Mouse (Mus musculus) liver, adult (tissue): ENCODE measurements around the gene Kng1.
A peak's percentile ranks its signal among the peaks of the same experiment; 100 is the strongest.

Experiments
- GATA4 ChIP-seq: IDR thresholded peaks from 2 replicates; pipeline ENCODE4 v1.6.1; 2014; ENCODE audit warnings: mild to moderate bottlenecking, low read length; ENCODE audit not compliant: insufficient replicate concordance

The Kng1 gene

DNA sequence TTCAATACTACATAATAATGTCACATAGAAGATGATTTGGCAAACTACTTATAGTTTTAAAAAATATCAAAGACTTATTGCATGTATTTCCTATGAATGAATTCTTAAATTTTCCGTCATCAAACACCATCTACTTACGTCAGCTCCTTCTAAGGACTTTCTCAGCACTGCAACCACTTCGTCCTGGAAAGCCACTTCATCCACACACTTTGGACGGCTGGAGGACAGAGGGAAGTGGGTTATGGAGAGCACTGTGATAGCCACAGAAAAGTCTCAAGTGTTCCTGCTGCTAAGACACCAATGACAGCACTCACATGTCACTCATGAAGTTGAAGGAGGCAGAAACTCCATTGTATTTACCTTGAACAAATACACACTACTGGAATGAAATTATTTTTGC, 66.7 kb downstream of the Kng1 start:
- TF ChIP-seq GATA4 = no peak

DNA sequence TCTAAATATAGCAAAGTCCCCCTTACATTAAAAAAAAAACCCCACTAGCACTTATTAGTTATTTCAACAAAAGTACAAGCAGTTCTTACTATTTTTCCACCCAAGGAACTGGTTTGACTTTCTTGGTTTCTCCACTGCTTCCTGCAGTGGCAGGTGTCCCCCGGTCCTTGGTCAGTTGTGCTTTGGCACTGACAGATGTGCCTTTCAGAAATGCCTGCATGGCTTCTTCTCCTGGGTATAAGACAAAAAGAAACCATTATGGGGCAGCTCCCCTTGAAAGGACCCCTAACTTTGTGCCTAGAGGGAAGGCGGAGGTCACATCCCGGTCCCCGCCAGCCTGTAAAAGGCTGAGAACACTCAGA, 69.6 kb downstream of the Kng1 start:
- no peak for TF ChIP-seq GATA4

DNA sequence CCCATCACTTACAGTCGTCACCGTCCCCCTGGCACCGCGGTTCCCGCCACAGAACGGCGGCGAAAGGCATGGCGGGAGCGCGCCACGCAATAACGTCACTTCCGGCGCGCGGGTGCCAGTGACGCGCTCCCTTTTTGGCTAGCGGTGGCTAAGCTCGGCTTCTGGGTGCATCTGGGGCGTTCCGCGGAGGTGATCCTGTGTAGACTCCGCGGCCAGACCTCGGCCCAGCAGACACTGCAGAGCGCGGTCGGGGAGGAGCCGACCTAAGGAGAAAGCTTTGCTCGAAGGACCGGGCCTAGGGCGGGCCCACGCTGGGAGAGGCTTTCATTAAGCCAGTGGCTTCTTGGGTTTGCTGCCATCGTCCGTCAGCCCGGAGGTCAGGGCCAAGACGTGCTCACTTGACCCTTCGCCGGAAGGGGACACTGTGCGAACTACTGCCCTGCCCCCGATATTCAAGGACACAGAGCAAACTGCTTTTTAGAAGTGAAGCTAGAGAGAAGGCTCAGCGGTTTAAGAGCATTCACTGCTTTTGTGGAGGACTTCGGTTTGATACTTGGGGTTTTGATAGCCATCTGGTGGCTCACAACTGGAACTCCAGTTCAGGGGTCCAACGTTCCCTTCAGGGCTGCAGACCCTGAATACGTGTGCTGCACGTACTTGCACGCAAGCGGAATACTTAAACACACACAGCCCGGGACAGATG, 70.2 kb downstream of the Kng1 start, which contains the start of gene Rfc4:
Gene Rfc4, minus strand, starts transcription at position 65 of the 703 bp plus-strand sequence.
- peak; percentile 33; the same call in 1 of the 2 replicates for TF ChIP-seq GATA4

DNA sequence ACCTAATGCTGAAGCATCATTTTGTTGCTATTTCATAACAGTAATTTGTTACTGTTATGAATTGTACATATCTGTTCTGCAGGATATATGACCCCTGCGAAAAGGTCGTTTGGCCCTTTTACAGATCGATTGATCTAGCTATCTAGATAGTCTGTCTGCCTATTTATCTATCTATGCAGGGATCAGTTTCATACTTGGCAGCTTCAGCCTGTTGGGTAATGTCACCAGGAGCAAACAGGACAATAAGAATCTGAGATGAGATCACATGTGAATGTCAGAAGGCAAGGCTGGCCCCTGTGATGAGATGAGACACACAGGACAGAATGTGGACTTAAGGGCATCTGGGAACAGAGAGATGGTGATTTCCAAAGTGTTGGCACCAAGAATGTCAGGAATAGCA, 72.6 kb downstream of the Kng1 start:
- TF ChIP-seq GATA4 = peak; percentile 94
